Mouse (Mus musculus) liver, embryonic 14.5 days (tissue): ENCODE data around the gene Adcy6.

ENCODE experiments used
- CTCF ChIP-seq: IDR thresholded peaks from 2 replicates; pipeline ENCODE4 v1.5.1; 2016; ENCODE audit warnings: antibody characterized with exemption, low read depth, control low read depth
- EP300 ChIP-seq: IDR thresholded peaks from 2 replicates; pipeline ENCODE4 v1.6.1; 2016; ENCODE audit warnings: antibody characterized with exemption, low read depth

- TF ChIP-seq CTCF (no peak), EP300 (no peak)
Measured at GRCm38 (mm10) chr15:98608058-98608783, 1.7 kb downstream of the Adcy6 start.
